Mouse (Mus musculus): ENCODE results near the gene Rab22a.
A peak's percentile ranks its signal among the peaks of the same experiment; 100 is the strongest.
"Not testable (repeated sequence)": the region's sequence is repeated elsewhere in the genome, so short reads cannot be mapped to it uniquely, and the experiment has no call there.

Rab22a gene

DNA sequence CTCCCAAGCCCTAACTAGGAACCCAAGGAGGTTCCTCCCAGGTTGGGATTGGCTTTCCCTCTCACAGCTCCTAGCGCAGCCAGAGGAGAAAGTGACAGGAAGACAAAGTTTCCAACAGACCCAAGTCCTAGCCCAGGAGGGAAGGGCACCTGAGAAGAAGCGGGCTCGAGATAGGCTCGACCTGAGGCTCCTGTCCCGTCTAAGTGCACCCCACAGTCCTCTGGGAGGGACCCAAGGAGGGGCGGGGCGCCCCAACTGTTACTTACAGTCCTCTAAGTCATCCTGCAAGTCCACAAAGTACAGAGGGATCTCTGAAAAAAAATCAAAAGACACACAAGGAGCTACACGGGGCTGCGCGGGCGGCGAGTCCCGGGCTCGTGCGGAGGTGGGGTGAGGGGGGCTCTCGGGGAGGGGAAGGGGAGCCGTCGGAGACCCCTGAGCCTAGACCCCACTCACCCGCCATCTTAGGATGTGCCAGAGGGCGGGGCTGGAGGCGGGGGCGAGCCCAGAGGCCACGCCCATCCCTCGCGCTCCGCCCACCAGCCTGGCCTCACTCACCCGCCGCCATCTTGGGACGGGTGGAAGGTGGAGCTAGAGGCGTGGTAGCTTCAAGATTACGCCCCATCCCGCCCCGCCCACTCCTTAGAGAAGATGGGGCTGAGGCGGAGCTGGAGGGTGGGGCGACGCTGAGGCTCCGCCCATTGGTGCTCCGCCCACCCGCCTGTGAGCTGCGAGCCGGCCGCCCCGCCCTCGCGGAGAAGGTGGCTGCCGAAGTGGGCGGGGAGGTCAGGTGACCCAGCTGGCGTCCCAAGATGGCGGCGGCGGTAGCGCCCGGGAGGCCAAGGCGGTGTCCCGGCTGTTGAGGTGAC, at the start of gene Rab22a:
Gene Rab22a (plus strand): TSS at position 704 of the 869 bp plus-strand sequence.
- DNase-seq (ENCODE audit: low spot score in 2 of 2) = peak; percentile 96 to 98

DNA sequence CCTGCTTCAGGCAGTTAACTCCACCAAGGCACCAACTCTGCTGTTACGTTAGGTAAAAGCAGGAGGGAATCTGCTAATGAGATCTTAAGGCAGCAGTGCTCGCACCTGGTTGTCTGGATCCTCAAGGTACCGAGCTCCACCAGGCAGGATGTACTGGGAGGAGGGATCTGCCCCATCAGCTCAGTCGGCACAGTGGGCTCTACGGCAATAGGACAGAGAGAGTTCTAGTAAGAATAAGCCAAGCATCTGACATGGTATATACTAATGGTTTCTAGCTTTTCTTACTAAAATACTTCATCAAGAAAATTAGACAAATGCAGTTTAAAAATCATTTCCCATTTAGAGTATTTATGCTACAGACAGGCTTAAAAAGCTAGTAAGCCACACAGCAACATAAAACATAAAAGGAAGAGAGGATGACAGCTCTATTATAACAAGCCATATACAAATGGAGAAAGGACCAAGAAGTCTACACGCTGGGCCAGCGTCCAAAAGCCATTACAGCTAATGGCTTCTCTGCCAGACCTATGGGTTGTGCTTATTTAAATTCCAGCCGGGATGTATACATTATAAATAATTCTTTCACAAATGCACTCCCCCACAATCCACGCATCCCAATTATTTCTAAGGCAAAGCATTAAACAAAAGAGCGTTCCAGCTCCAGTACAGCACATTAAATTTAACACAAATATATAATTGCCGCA, 44.0 kb upstream of the Rab22a start:
- DNase-seq (ENCODE audit: low spot score in 2 of 2) = no peak

DNA sequence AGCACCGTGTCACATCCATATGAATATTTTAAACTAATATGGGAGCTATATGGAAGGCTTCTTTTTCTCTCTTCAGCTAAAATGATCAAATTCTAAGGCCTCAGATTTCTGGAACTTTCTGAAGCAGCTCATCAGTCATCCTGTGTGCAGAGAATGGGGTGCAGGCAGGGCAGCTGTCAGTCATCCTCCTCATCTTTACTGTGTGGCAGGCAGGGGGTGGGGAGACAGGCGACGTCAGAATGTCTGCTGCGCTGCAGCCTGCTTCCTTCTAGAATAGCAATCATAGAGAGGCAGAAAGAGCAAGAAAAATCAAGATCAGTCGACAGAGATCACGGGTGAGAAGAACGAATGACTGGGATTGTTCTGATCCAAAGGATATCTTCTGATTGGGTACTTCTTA, 43.4 kb upstream of the Rab22a start:
- no peak for DNase-seq (ENCODE audit: low spot score in 2 of 2)

DNA sequence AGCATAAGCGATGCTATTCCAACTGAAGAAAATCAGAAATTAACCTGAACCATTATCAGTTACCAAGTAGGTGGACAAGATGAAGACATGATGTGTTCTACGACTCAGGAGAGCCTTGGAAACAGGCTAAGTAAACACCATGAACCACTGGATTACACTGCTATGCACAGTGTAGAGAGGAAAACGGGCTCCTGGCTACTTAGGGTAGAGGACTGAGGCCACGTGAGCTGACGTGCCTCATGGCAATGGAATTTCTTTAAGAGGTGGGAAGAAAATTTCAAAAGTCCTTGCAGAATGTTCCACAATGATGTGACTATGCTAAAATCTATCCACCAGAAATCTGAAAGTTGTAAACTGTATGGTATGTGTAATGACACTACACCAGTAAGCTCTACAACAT, 40.4 kb upstream of the Rab22a start:
- DNase-seq (ENCODE audit: low spot score in 2 of 2) = no peak

DNA sequence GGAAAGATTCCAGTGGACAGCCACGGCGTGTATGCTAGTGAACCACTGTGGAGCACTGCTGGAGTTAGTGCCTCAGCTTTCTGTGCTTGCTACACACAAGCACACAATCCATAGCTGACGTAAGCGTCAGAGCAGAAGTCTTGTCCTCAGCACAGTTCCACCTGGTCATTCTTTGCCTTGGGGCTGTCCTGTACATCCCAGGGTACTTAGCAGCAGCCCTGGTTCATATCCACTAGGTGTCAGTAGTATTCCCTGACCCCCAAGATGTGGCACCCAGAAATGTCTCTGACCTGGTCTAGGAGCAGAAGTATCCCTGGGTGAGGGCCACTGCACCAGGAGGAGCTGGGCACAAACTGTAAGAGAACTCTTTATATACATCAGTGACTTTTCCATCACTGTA, 38.9 kb upstream of the Rab22a start:
- DNase-seq (ENCODE audit: low spot score in 2 of 2) = no peak

DNA sequence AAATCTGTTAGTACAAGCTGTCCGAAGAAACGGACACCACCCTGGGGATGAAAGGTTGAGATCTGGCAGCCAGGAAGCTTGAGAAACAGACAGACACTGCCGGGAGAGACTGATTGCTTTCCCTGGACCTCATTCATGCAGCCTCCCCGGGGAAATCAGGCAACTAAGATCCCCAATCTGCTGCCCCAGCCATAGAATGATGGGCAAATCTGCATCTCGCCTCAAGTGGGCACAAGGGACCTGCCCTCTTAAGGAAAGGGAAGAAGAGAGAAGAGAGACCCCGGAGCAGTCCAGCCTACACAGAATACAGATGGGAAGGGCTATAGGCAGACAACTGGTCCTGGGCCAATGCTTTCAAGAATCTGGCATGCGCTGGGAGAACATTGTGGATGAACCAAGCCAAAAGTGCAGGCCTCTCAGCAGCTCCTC, 37.4 kb upstream of the Rab22a start:
- peak; percentile 59 to 62 for DNase-seq (ENCODE audit: low spot score in 2 of 2)

DNA sequence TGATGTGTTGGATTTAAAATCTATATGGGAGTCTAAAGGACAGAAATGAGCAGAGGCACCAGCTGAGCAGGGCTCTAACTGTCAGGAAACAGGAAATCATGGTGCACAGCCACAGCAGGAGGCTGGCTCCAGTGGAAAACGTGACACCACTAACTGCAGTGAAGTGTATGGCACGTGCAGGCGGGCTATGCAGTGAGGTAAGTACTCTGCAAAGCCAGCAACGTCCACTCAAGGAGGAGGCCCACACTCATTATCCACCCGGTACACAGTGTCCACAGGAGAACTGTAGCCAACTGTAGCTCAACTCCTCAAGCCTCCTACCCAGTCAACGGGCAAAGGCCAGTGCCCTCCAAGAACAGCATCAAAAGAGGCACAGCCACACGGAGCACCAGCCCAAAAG, 34.9 kb upstream of the Rab22a start:
- no peak for DNase-seq (ENCODE audit: low spot score in 2 of 2)

DNA sequence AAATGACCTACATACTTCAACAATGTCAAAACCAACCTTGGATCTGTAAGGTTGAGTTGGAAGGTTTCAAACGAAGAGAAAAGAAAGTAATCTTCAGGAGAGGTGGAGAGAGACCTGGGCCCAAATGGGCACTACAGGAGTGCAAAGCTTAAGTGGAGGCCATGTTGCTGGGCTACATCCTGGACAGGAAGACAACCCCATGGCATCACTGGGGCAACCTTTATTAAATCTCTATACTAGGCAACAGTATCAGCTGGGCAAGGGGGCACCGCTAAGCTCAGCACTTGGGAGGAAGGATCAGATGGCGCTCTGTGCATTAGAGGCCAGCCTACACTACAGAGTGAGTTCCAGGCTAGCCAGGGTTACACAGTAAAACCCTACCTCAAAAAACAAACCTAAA, 33.8 kb upstream of the Rab22a start:
- no peak for DNase-seq (ENCODE audit: low spot score in 2 of 2)

DNA sequence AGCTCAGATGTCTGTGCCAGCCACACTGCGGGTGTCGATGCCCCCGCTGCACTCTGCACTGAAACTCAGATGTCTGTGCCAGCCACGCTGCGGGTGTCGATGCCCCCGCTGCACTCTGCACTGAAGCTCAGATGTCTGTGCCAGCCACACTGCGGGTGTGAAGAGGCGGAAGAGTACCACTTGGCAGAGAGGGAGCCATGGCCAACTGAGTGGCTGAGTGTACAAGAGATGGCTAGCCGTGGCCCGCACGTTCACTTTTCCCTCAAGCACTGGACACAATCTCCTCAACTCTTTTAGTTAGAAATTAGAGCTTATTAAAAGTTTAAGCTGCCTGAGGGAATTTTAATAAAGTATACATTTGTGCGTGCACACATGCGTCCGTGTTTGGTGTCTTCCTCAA, 25.5 kb upstream of the Rab22a start:
- DNase-seq (ENCODE audit: low spot score in 2 of 2) = not testable (repeated sequence)

DNA sequence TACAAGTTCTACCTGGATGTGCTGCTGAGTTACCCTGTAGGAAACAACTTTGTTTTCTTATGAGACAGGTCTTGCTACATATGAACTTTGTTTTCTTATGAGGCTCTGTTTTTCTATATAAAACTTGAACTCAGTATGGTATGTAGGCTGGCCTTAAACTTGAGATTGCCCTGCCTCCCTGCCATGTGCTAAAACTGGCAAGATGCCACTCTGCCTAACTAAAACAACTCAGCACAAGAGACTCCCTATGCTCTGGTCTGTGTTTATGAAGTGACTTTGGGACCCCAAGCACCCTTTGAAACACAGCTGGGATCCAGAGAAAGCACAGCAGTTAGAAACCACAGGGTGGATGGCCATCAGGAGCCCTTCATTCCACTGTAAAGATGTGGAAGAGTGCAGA, 18.2 kb upstream of the Rab22a start:
- DNase-seq (ENCODE audit: low spot score in 2 of 2) = no peak

DNA sequence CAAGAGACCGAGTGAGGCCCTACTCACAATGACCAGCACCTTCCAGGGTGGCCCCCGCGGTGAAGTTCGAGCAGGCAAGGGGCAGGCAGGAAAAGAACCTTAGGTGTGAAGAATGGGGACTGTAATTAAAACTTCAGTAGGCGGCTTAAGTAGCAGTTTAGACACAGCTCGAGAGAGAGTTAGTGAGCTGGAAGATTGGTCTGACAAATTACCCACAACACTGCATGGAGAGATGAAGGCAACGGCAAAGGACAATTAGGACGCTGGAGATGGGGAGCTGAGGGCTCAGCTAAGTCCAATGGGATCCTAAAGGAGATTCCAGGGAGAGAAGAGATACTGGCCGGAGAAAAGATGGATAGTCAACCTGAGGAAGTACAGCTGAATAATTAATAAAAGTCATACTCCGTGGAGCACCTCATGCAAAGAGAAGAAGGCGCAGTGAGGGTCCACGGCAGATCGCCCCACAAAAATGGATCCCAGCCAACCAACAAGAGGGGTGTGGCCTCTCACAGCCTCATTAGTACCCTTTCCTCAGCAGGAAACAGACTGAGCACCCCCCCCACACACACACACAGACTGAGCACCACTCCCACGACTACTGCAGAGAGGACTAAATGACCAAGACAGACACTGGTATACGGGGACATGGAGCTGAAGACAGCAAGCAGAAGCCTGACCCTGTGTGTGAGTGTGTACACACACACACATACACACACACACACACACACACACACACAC, 17.1 kb upstream of the Rab22a start:
- DNase-seq (ENCODE audit: low spot score in 2 of 2) = no peak

DNA sequence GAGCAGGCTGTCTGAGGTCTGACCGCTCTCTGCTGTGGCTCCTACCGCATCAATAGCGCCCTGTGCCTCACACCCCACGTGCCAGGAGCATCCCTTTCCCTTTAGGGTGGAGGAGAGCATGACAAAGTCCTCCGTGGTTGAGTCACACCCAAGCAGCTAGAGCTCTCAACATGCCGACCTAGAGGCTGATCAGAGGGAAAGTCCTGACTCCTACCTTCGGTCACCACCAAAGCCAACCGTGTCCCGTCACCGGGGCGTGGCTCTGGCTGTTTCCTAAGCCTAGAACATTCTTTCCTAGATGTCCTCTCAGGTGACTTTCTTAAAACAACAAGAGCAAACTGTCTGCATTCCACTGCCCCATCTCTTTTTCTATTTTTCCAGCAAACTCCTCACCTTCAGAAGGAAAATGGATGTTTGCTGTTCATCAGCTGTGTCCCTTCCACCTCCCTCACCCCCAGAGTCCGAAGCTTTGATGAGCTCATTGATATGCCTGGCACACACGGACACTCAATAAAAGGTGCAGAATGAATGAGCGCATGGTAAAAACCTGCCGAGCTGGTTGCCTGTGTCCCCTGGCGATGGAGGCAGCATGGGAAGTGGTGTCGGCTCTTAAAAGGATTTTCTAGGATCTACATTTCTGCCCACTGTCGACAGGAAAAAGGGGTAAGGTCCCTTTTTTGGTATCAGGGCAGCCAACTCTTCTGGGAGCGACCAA, 12.2 kb upstream of the Rab22a start:
- DNase-seq (ENCODE audit: low spot score in 2 of 2) = no peak

DNA sequence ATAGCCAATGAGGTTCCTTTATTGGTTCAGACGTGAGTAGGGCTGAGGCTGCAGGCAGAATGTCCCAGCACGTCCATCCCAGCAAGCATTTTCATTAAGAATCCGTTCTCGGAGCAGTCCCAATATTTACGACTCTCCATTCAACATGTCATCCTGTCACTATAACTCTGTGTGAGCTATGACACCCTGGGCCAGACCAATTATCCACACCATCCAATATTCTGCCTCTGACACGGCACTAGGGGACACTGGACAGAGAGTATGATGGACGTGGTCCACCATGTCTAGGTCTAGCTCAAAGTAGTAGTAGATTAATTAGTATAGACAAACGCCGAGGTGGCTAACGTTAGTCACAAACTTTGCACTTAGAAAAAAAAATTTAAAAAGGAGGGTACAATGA, 9.8 kb upstream of the Rab22a start:
- DNase-seq (ENCODE audit: low spot score in 2 of 2) = no peak

DNA sequence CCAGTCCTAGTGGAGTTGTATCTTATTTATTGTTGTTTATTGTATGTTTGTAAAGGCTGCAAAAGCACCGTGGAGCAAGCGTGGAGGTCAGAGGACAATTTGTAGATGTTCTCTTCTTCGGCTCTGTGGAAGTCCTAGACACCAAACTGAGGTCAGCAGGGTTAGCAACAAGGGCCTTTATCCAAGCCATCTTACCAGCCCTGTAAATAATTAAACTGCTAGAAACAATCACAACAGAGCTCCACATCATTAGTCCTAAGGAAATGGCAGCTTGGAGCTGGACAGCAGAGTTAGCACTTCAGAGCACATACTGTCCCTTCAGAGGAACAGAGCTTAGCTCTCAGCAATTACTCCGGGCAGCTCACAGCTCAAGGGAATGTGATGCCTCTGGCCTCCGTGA, 6.0 kb upstream of the Rab22a start:
- no peak for DNase-seq (ENCODE audit: low spot score in 2 of 2)

DNA sequence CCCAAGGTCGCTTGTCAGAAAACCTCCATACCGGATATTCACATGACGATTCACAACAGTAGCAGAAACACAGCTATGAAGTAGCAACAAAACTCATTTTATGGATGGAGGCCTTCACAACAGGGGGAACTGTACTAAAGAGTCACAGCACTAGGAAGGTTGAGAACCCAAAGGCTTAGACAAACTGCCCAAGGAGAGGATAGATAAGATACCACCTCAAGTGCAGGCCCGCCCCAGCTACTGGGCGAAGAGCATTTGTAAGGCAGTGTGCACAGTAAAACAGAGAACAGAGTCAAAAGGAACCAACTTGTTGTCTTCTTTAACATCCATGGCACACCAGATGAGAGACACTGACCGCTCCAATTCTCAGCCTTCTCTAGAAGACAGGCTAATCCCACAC, 1.8 kb upstream of the Rab22a start:
- DNase-seq (ENCODE audit: low spot score in 2 of 2) = no peak

DNA sequence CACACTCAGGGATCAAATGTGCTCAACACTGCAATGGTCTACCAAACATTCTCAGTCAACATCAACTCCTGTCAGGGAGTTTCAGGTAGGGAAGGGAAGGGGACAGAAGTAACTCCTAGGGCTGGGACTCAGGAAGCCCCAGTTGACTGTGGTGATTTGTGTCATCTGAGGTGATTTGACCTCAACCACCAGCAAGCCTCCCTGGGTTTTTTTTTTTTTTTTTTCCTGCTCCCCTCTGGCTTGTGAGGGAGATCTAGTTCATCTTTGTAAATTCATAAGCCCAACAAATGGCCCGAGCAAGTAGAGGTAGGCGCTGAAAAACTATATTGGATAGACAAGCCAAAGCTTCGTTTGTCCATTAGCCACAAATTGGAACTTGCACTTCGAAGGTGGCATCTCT, 1.0 kb upstream of the Rab22a start:
- no peak for DNase-seq (ENCODE audit: low spot score in 2 of 2)

DNA sequence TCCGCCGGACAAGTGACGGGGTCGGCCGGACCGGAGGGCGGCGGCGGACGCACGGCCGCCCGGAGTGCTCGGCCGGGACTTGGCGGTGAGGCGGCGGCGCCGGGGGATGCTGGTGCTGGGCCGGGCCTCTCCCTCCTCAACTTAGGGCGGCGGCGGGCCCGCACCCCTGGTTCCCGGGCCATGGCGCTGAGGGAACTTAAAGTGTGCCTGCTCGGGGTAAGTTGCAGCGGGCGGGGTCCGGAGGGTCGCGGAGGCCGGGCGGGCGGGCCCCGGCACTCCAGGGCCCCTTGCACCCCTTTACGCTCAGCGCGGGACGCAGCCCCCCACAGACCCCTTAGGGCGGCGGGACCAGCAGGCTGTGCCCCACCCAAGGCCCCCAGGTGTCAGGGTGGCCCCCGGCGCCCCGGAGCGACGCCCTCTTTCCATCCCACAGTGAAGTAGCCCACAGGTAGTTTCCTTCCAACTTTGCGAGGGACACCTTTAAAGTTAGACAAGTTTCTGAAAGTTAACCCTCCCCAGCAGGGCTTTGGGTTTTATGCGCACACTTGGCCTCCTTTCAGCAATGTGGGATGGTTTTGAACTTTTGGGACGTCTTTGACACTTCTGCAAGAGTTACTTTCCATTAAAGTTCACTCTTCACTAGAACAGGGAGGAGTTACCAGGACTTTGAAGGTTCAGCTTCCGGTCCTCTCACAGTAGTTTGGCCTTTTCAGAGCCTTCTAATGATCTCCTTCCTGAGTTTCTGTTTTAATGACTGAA, 545 bp downstream of the Rab22a start:
- no peak for DNase-seq (ENCODE audit: low spot score in 2 of 2)

DNA sequence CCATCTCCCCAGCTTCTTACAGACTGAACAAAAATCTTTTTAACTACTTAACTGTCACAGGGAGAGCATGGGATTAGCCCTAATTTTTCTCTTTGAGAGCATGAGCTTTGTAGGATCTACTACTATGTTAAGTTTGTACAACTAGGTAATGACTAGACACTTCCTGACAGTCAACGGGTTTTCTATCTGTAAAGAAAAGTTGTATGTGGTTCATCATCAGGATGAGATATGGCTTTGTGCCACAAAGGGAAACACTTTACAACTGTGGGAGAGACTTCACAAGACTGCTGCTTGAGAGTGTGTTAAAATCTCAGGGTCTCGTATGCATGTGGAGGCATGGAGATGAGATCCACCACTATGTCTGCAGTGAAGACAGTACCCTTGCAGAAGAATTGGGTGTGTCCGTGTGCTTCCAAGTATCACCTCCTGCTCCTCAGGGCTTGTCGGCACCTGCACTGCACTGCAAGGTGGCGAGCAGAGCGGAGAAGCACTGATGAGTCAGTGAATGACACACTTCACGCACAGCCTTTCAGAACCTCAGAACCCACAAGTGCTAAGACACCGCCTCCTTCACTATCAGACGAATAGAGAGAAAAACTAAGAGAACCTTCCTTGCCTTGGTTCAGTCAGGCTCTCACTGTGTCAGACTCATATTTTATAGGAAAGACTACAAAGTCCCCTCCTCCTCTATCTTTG, 2.8 kb downstream of the Rab22a start:
- no peak for DNase-seq (ENCODE audit: low spot score in 2 of 2)

DNA sequence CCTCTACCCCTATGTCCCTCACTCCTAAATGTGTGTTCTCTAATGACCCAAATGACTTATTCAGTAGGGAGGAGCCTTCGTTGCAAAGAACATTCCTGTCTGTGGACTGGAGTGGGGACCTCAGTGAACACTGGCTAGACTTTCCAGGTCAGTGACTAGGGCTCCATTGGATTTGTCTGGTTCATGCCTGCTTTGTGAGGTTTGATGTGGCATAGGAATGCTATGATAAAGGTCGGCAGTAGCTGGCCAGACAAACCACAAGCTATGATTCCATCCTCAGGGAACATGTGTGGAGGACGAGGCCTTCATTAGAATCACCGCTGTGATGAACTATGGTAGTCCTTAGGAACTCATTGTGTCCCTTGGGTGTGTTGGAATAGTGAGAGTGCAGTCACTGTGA, 5.2 kb downstream of the Rab22a start:
- no peak for DNase-seq (ENCODE audit: low spot score in 2 of 2)

DNA sequence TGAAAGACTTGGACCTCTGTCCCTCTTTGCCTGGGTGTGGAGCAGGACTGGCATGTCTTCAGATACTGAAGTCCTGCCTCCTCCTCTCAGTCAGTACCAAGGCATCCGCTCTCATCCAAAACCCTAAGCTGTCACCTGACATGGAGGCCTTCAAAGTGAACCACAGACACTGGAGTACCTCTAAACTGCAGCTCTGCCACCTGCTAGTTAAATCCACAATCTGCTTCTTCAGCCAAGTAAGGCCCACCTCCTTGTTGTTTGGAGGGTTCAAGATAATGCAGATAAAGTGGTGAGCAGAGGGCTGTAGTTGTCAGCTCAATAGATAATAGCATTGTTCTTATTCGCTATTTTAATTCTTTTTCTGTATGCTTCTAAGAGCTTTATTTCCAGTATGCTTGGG, 5.7 kb downstream of the Rab22a start:
- no peak for DNase-seq (ENCODE audit: low spot score in 2 of 2)

DNA sequence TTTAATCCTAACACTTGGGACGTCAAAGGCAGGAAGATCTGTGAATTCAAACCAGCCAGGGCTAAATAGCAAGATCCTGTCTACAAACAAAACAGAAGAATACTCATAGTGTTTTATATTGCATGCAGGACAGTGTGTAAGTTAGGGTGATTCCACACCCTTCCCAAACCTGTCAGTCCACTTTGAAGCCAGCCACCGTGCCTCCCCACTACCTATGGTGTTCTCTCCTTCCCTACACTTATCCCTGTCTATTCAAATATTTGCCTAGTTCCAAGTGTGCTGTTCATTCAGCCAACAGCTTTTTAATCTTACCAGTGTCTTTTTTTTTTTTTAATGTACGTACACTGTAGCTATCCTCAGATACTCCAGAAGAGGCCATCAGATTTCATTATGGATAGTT, 7.3 kb downstream of the Rab22a start:
- DNase-seq (ENCODE audit: low spot score in 2 of 2) = no peak

All from heart, adult 9 months (tissue).